ENCODE assay signal across 15 mouse cellular contexts in genomic region chr13:94542061-94542460, GRCm38 (mm10).
"Had no signal": no experiment of that assay in that cellular context is flagged by ENCODE, and none has a peak within 500 bp of the region (broad histone marks: within the 10 kb centered on the region; RNA-seq: fewer than 3 reads in every experiment).

No protein-coding gene starts in this region.

- H3K27ac ChIP-seq: liver, embryonic 14.5 days; midbrain, embryonic 13.5 days; midbrain, embryonic 15.5 days; neural tube, embryonic 12.5 days; stomach, embryonic 15.5 days; stomach, postnatal 0 days had no signal

- H3K36me3 ChIP-seq: midbrain, embryonic 13.5 days; midbrain, embryonic 15.5 days had no signal

- DNase-seq: lung, adult 18-20 months; lung, embryonic 14.5 days; lung, postnatal 10 days; lung, postnatal 4 days; right cerebral cortex, postnatal 14 days; thymus, adult 2 months; thymus, postnatal 25 days; thymus, postnatal 4 days had no signal

- H3K4me1 ChIP-seq: megakaryocyte, embryonic 14.5 days; neural tube, embryonic 12.5 days; stomach, embryonic 15.5 days had no signal

- H3K4me2 ChIP-seq: lung, embryonic 14.5 days; midbrain, embryonic 13.5 days; midbrain, embryonic 15.5 days; neural tube, embryonic 12.5 days; stomach, embryonic 15.5 days had no signal

- ATAC-seq: midbrain, embryonic 13.5 days; midbrain, embryonic 15.5 days had no signal

- H3K9ac ChIP-seq: liver, embryonic 14.5 days; lung, embryonic 14.5 days; midbrain, embryonic 13.5 days; midbrain, embryonic 15.5 days; neural tube, embryonic 12.5 days; stomach, embryonic 15.5 days had no signal

- H3K27me3 ChIP-seq: megakaryocyte, embryonic 14.5 days; midbrain, embryonic 15.5 days; stomach, embryonic 15.5 days had no signal

- H3K9me3 ChIP-seq: megakaryocyte, embryonic 14.5 days; midbrain, embryonic 13.5 days; midbrain, embryonic 15.5 days; neural tube, embryonic 12.5 days; stomach, embryonic 15.5 days had no signal

- H3K4me3 ChIP-seq: megakaryocyte, embryonic 14.5 days; midbrain, embryonic 13.5 days; midbrain, embryonic 15.5 days; neural tube, embryonic 12.5 days; stomach, embryonic 15.5 days had no signal
